Mouse (Mus musculus) kidney, postnatal 36 days (tissue): Measurements from ENCODE around the gene Tle6.

ENCODE experiments used
- DNase-seq, 2 experiments: peaks; one replicate each; pipeline ENCODE4 v3.0.0; 2021 to 2022; ENCODE audit warnings: mixed read lengths in 2 of 2

Tle6 gene

GRCm38 (mm10) chr10:81588739-81589138, 12.1 kb downstream of the Tle6 start:
- DNase-seq: no peak

DNA sequence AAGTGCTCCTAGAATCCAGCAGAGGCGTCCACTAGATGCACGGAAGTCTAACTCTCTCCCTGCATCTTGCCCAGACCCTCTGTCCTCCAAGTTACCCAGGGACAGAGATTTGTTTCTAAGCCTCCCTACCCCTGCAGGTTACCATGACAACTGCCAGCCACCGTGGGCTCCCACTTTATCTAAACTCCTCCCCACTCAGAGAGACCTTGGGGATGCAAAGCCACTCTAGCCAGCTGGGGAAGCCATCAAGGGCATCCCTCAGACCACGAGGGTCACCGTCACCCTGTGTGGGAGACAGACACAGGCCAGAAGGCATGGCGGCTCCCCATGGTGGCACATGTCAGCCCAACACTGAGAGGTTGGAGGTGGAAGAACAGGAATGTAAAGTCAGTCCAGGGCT, 17.5 kb downstream of the Tle6 start:
- no peak for DNase-seq

DNA sequence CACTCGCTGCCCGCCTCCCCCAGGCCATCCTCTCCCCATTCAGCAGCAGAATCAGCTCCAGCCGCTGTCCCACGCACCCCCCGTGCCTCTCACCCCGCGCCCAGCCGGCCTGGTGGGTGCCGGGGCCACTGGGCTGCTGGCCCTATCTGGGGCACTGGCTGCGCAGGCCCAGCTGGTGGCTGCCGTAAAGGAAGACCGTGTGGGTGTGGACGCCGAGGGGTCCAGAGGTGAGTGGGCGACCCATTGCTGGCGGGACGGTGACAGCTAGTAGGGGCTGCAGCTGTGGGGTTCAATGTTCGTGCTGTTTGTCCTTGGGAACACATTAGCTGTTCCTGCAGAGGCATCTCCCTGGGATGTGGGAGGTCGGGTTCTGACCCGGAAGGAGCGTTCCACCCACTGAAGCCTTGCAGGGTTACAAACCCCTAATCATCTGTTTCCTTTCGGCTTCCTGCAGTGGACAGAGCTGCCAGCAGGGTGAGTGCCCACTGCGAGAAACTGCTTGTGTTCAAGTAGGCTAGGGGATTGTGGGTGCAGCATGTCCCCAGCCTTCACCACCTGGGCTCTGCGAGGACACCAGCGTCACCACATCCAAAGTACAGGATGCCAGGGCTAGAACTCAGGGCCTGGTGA, 20.3 kb downstream of the Tle6 start:
- DNase-seq: peak in 1 of 2 experiments; percentile 39

- DNase-seq: no peak
Measured at GRCm38 (mm10) chr10:81579967-81580366, 20.9 kb downstream of the Tle6 start.

DNA sequence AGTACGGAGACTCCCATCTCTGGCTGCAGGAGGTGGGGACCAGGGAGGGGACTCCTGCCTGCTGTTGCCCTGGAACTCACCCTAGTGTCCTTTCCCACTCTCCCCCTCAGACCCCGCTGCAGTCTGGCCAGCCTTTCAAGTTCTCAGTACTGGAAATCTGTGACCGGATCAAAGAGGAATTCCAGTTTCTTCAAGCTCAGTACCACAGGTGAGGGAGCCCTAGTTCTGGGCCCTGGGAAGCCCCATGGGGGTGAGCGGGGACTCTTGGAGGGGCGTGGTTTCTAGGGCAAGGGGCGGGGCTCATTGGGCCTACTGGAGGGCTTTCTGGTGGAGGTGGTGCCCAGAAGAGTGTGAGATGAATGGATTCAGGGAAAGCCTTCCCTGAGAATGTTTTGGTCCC, 25.2 kb downstream of the Tle6 start:
- DNase-seq: peak in 1 of 2 experiments; percentile 54

DNA sequence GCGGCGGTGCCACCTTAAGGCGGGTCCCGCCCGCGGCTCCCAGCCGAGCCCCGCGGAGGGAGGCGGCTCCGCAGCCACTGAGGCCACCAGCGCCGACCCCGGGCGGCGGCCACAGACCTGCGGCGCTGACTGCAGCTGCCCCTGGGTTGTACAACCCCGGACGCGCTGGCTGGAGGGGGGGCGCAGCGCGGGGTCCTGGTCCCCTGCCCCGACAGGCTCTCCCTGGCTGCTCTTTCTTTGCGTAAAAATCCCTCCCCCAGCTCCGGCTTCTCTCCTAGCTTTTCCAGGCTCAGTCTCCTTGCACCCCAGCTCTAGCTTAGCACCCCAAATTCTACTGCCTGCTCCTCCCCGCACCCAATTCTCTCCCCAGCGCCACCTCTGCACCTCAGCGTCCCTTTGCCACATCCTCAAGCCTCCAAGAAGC, 25.7 kb downstream of the Tle6 start:
- DNase-seq: peak; percentile 57 to 71

DNA sequence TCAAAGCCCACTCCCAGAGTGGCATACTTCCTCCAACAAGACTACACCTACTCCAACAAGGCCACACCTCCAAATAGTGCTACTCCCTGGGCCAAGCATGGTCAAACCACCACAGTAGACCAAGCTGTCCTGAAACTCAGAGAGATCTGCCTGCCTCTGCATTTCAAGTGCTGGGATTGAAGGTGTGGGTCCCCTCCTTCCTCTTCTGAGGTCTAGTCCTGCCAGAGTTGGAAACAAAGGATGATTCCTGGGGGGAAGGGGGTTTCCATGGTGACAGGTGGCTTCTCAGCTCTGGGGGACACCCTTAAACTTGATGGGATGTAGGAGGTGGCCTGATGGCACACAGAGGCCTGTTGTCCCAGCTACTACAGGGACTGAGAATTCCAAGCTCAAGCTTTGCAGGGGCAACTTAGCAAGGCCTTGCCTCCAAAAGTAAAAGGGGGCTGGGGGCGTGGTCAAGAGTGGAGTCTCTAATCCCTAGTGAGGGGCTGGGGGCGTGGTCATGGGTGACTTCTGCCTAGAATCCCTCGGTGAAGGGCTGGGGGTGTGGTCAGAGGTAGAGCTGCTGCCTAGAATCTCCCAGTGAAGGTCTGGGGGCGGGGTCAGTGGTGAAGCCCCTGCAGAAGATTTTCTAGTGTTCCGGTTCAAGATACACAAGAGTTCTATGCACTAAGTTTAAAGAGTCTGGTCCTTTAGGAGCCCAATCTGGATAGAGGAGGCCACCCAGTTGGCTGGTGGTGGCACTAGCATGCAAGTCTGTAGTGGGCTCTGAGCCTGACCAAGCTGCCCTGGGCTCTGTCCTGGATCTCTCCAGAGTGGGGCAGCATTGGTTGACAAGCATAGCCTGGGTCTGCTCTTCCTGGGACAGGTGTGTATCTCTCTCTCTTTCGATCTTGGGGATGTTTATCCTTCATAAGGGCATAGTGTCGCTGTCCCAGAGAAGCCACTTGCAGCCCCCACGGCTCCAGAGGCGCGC, 26.5 kb downstream of the Tle6 start, which contains the start of gene Tle2:
Gene Tle2, plus strand, starts transcription at position 481 of the 976 bp plus-strand sequence.
- no peak for DNase-seq

- DNase-seq: peak in 1 of 2 experiments; percentile 42
Measured at GRCm38 (mm10) chr10:81572975-81573374, 27.9 kb downstream of the Tle6 start.

GRCm38 (mm10) chr10:81572133-81572671, 28.7 kb downstream of the Tle6 start:
- no peak for DNase-seq

DNA sequence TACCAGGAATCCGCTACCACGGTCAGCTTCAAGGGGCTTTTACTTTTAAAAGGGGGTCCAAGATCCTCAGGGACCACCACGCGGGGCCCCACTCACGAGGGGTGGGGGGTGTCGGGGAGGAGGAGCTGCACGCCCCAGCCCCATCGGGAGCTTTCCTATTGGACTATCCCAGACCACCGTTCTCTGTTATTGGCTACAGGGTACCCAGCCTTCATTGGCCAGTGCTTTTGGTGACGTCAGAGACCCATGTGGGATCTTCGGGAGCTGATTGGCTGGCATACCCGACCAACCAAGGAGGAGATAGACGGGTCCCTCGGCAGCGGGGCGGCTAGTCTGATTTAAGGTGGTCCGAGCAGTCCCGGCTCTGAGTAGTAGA, 29.4 kb downstream of the Tle6 start:
- peak; percentile 97 to 100 for DNase-seq

- peak; percentile 98 to 99 for DNase-seq
Measured at GRCm38 (mm10) chr10:81570831-81571500, 29.9 kb downstream of the Tle6 start.

- no peak for DNase-seq
Measured at GRCm38 (mm10) chr10:81570238-81570800, 30.6 kb downstream of the Tle6 start.

- no peak for DNase-seq
Measured at GRCm38 (mm10) chr10:81569507-81570237, 31.2 kb downstream of the Tle6 start.

DNA sequence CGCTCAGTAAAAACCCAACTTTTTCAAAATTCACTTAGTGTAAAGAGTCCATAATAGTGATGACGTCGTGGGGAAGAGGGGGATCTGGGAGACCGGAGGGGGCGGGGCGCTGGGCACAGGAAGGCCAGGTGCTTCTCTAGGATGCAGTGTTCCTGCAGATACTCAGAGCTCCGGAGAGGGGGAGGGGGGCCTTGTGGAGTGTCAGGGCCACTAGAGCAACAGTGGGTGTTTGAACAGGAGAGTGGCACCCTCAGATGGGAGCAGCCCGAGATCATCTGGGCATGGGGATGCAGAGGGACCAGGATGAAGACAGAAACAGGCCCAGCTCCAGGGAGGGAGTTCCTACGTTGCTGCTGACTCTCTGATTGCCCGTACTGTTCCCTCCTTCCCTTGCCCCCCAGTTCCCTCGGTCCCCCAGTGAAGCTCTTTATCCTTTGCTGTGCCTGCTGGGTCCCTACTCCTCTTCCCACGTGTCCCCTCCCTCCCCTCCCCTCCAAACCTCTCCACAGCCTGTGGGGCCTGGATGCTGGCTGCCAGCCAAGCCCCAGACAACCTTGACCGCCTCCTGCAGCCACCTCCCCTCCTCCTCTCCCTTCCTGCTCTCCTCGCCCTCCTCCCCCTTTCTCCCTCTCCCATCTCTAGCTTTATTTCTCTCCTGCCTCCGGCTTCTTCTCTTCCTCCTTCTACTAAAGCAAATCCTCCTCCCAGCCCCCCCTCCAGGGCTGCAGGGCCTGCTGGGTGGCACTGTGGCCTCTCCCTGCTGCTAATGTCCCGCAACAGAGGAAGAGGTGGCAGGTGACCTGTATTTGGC, 32.3 kb downstream of the Tle6 start:
- DNase-seq: peak; percentile 78 to 79

- DNase-seq: no peak
Measured at GRCm38 (mm10) chr10:81565257-81566228, 35.3 kb downstream of the Tle6 start.

DNA sequence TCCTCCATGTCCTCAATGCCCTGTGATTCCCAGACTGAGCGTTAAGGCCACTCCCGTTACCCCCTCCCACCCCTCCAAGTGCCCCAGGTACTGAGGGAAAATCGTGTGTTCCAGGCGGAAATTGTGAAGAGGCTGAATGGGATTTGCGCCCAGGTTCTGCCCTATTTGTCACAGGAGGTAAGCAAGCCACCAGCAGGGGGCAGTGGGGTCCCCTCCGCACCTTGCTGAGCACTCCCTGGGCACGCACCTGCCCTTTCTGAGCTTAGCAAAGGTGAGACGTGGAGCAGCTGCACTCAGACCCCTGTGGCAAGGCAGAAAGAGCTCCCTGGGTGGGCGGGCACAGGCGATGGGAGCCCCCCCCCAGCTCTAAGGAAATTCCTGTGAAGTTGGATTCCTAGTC, 36.1 kb downstream of the Tle6 start:
- peak; percentile 55 to 84 for DNase-seq

- DNase-seq: peak; percentile 70 to 78
Measured at GRCm38 (mm10) chr10:81564216-81564615, 36.7 kb downstream of the Tle6 start.

GRCm38 (mm10) chr10:81563481-81563880, 37.4 kb downstream of the Tle6 start:
- DNase-seq: no peak

DNA sequence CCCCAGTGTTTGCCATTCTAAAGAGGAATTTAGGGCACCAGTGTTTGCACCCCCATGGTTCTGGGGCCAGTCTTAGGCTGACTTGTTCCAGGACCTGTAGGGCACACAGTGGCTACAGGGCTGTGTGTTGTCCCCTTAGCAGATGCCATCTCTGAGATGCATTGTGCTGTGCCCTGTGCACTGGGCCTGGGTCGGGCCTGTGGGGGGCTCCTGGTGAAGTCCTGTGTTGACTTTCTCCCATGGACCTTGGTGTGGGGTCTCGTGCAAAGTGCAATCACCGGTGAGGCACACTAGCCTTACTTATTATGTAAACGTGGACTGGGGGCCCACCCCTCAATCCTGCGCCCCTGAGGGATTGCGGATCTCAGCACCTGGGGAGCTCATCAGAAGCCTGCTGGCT, 38.5 kb downstream of the Tle6 start:
- DNase-seq: no peak
